Mouse (Mus musculus): ENCODE measurements at regions not wholly inside any gene's neighbourhood (a gene's known extent, or its start where the extent isn't known, plus 50 kb on each side); places are given as distances from the start of the nearest gene placed in this dataset.

DNA sequence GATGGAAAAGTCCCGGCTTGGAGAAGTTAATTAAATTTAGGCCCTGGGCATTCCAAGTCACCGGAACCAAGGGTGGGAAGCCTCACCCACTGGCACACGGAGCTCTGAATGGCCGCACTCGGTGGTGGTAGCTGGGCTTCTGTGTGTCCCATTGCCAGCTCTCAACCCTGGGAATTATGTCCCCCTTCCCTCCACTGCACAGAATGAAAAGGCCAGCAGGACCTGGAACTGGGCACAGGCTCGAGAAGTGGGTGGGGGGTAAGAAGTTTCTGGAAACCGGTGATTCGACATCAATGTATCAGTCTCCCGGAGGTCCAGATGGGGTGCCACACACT is 149.1 kb upstream of the Tut7 start:
- TF ChIP-seq GATA1 (IDR thresholded peaks at IDR 0.05; ENCODE audit: borderline replicate concordance, low read length) (no peak), FLI1 (IDR thresholded peaks at IDR 0.05; ENCODE audit: low read length) (no peak)
